Mouse (Mus musculus) gastrocnemius, postnatal 36 days (tissue): ENCODE results near the gene Fbxw13. TPM values are rescaled to one million over a fixed set of nuclear protein-coding genes. Genes with fewer than 3 reads are reported as not detected.
"Not testable (repeated sequence)": the region's sequence is repeated elsewhere in the genome, so short reads cannot be mapped to it uniquely, and the experiment has no call there.

Source experiments
- DNase-seq, 2 experiments: peaks; one replicate each; pipeline ENCODE4 v3.0.0; 2022
- intact Hi-C: fragments of 180-260 bp; cut with DNase I; formaldehyde crosslinking; loops from one replicate; pipeline ENCODE4 v1.15.1; 2025
- long read RNA-seq, 2 experiments: library from polyadenylated mRNA; stranded (forward); transcript quantifications; one replicate each; pipeline ENCODE4 v2.0.0; 2021
- total RNA-seq, 2 experiments: library from RNA; stranded (reverse); gene quantifications; 2 replicates each; pipeline ENCODE4 v1.2.3; 2021

The Fbxw13 gene
- total RNA-seq = not detected
- long read RNA-seq, experiment 1 = 0 reads
- long read RNA-seq, experiment 2 = 0 reads

- intact Hi-C loops, DNase-seq: not testable (repeated sequence)
Measured at GRCm38 (mm10) chr9:109195875-109196274, at the start of gene Fbxw13. Fbxw13 (minus strand) TSS chr9:109195975.

- DNase-seq = no peak
- intact Hi-C loops = no loop called here
Measured at GRCm38 (mm10) chr9:109234654-109235053, 38.9 kb upstream of the Fbxw13 start, which contains the start of gene Fbxw20. Fbxw20 (minus strand) TSS chr9:109234754.

GRCm38 (mm10) chr9:109218449-109218848, 22.7 kb upstream of the Fbxw13 start:
- intact Hi-C loops = no loop called here
- no peak for DNase-seq

GRCm38 (mm10) chr9:109201347-109201746, 5.6 kb upstream of the Fbxw13 start:
- intact Hi-C loops, DNase-seq: not testable (repeated sequence)

- intact Hi-C loops = no loop called here
- no peak for DNase-seq
Measured at GRCm38 (mm10) chr9:109200349-109200748, 4.6 kb upstream of the Fbxw13 start.

- intact Hi-C loops = no loop called here
Measured at GRCm38 (mm10) chr9:109199353-109199752, 3.6 kb upstream of the Fbxw13 start.

GRCm38 (mm10) chr9:109177208-109177607, 18.6 kb downstream of the Fbxw13 start:
- DNase-seq = no peak

More at GRCm38 (mm10) chr9:109199353-109199752, 3.6 kb upstream of the Fbxw13 start:
- DNase-seq = no peak

GRCm38 (mm10) chr9:109176301-109176700, 19.5 kb downstream of the Fbxw13 start:
- no peak for DNase-seq
- intact Hi-C loops = no loop called here

More at GRCm38 (mm10) chr9:109177208-109177607, 18.6 kb downstream of the Fbxw13 start:
- intact Hi-C loops = no loop called here

- intact Hi-C loops = no loop called here
- no peak for DNase-seq
Measured at GRCm38 (mm10) chr9:109167316-109167715, 28.5 kb downstream of the Fbxw13 start.

GRCm38 (mm10) chr9:109161941-109162340, 33.8 kb downstream of the Fbxw13 start, which contains the start of gene Fbxw21:
Fbxw21 (minus strand) TSS chr9:109162041.
- DNase-seq = no peak
- intact Hi-C loops = no loop called here

GRCm38 (mm10) chr9:109140414-109140813, 55.4 kb downstream of the Fbxw13 start:
- intact Hi-C loops, DNase-seq: not testable (repeated sequence)

- intact Hi-C loops = no loop called here
Measured at GRCm38 (mm10) chr9:109130076-109130475, 65.7 kb downstream of the Fbxw13 start.

More at GRCm38 (mm10) chr9:109130076-109130475, 65.7 kb downstream of the Fbxw13 start:
- DNase-seq = no peak

Other genes with a start within 250 kb of the Fbxw13 start
- 1 to 10 TPM; 2.4 TPM for gene Col7a1, start 242.4 kb downstream of the Fbxw13 start, total RNA-seq
- gene Ucn2, start 210.0 kb downstream of the Fbxw13 start, total RNA-seq = under 1 TPM; 0.23 to 0.67 TPM
- gene Pfkfb4, start 204.2 kb downstream of the Fbxw13 start, total RNA-seq = 10 to 100 TPM; 37.3 to 46.3 TPM
- gene Shisa5, start 157.4 kb downstream of the Fbxw13 start, total RNA-seq = 10 to 100 TPM; 11.9 to 13.4 TPM
- 10 to 100 TPM; 11.6 to 11.8 TPM for gene Trex1, start 136.2 kb downstream of the Fbxw13 start, total RNA-seq
- 1 to 10 TPM; 7.8 to 8.3 TPM for gene Atrip, start 121.9 kb downstream of the Fbxw13 start, total RNA-seq
- 1 to 10 TPM; 5.9 to 6.6 TPM for gene Ccdc51, start 113.5 kb downstream of the Fbxw13 start, total RNA-seq
- gene Tma7, start 113.4 kb downstream of the Fbxw13 start, total RNA-seq = 100 to 1,000 TPM; 245 to 268 TPM
- under 1 TPM; 0.64 to 0.99 TPM for gene Plxnb1, start 100.6 kb downstream of the Fbxw13 start, total RNA-seq
- gene Fbxw21, start 33.9 kb downstream of the Fbxw13 start, total RNA-seq = not detected
- not detected for gene Fbxw20, start 38.8 kb upstream of the Fbxw13 start, total RNA-seq
- gene Fbxw14, start 91.7 kb upstream of the Fbxw13 start, total RNA-seq = not detected
- not detected for gene Fbxw28, start 143.7 kb upstream of the Fbxw13 start, total RNA-seq
- not detected for gene Fbxw22, start 208.3 kb upstream of the Fbxw13 start, total RNA-seq